Mouse (Mus musculus) heart, adult 11 months (tissue): ENCODE measurements around the gene Vill.

Experiments
- DNase-seq: peaks from one replicate; pipeline ENCODE4 v3.0.0; 2022

Vill gene

GRCm38 (mm10) chr9:119119409-119120167 lies 67.0 kb downstream of the Vill start:
- DNase-seq, result no peak

- DNase-seq, result no peak
Measured at GRCm38 (mm10) chr9:119120168-119120560, 67.6 kb downstream of the Vill start.
